Mouse (Mus musculus) granulocyte monocyte progenitor cell, adult 5-6 weeks (primary cell): ENCODE data around the gene Ppfia2. TPM values are rescaled to one million over a fixed set of nuclear protein-coding genes. Genes with fewer than 3 reads are reported as not detected.

Source experiments
- ATAC-seq: replicated peaks from 2 replicates; pipeline ENCODE4 v1.8.0; 2016; ENCODE audit warnings: mild to moderate bottlenecking, moderate TSS enrichment, inconsistent platforms; ENCODE audit not compliant: poor library complexity, severe bottlenecking
- total RNA-seq, 2 experiments: library from RNA; stranded (forward) in 1 of 2; stranded (reverse) in 1 of 2; fragments of 200-712, 200-1000 nt in 1 of 2; fragments of >200 nt in 1 of 2; fragmentation: Nextera tagmentation in 1 of 2; gene quantifications; 2 replicates each; pipeline ENCODE4 v1.2.3; 2014 to 2017

Ppfia2 gene
- total RNA-seq, 2 experiments from 2014 or later: not detected

DNA sequence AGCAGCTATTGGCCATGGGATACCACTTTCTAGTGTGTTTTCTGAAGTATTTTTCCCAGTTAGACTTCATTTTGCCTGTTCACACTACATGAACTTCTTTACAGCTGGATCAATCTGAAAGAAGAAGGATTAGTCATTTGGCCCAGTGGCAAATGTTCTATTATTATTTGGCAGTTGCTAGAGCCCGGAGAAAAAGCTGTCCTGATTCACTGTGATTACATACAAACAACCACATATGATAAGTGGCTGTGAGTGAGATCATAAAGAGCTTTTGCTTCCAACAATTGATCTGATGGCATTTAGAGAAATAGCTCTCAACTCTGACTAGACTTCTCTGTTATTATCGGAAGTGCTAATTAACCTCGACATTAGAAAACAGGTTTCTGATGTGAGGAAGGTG, 440.0 kb downstream of the Ppfia2 start:
- no peak for ATAC-seq

DNA sequence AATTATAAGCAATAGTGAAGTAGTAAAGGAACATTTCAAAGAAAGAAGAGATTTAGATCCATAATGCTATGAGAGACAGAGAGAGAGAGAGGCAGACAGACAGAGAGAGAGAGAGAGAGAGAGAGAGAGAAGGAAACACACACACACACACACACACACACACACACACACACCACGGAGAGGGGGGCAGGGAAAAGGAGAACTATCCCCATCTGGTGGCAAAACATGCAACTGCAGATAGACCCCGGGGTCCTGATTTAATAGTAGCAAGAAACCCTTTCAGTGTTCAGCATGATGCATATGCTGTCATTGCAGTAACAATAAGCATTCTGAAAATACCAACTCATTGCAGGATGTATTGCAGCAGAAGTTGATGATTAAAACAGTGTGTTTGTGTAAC, 442.9 kb downstream of the Ppfia2 start:
- no peak for ATAC-seq

DNA sequence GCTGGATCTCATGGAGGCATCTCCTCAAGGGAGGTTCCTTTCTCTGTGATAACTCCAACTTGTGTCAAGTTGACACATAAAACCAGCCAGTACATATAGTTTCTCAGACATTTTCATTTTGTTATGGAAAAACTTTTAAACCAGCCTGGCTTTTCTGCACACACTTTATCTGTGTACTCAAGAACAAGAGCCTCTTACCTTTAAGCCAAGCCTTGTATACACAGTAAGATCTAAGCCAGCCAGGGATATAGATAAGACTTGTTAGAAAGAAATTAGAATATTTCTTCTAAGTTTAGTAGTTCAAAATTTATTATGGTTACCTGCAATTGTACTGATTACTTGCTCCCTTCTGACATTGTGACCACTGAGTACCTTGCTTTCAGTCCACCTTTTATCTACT, 444.1 kb downstream of the Ppfia2 start:
- no peak for ATAC-seq

DNA sequence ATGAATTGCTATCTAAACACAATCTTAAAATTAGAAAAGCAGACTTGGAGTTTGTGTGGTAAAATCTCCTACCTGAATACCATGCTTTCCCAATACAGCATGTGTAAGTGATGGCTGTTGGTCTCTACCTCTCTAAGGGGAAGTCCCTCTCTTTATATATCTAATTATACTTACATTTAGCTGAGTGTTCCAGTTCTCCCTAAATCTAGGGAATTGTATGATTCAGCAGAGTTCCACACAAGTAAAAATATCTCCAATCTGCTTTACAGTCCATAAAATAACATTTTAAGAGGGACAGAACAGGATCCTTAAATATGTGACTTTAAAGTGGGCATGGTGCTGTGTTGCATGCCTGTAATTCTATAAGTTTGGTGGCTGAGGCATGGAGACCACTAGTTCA, 444.7 kb downstream of the Ppfia2 start:
- no peak for ATAC-seq

DNA sequence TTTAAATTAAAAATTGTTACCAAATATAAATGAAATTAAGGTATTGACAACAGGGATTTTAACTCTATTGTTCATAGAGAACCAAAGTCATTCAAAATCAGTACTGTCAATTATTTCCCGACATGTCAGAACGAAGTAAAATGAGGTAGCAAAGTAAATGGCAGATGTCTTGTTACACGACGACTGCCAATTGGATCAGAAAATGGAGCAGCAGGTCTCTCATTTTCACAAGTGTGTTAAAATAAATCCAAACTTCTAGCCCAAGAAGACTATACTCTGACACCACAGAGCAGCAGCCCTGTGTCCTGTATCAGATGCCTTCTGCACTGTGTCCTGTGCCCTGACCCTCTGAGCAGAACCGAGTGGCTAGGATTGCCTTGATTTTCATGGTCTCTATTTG, 454.2 kb downstream of the Ppfia2 start:
- no peak for ATAC-seq

DNA sequence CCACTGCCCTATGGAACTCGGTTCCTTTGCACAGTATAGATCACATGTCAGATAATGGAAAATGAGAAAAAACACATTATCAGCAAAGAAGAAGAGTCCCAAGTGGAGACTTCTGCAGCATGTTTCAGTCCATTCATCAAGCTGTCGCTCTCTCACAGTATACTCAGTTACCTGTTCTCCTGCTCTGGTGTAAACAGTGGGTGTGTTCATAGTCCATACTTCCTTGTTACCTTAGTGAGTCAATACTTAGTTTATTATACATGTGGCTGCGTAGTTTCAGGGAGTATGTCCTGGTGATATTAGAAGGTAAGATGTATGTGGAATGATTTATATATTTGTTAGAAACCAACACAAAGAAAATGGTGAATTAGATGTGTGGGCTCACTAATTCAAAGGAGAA, 454.7 kb downstream of the Ppfia2 start:
- no peak for ATAC-seq

DNA sequence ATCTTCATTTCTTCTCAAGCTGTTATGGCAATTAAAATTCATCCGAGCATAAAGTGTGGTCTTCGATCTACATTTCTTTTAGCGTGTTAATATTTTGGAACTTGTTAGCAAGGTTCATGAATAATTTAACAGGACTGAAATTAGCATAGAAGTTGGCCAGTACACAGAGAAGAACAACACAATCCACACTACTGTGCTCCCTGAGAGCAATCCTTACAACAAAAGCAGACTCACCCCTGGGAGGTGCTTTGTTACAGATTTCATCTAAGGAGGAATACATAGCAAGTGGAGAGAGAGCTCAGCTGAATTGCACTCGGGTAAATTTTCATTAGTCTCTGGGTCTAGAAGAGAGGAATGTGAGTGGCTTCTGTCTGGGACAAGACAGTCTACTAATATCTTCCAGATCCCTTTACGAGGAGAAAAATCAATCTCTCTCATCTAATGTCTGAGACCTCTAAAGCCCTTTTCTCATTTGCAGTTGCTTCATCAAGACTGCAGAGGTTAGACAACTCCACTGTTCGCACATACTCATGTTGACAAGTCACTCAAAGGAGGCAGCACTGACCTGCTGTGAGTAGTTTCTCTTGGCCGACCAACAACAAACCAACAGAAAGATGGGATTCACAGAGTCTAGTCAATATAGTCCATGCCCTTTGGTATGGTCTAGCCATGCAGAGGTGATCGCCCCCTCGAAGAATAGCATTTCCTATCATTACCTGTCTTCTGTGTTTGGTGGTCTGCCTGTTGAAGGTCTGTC, 458.6 kb downstream of the Ppfia2 start:
- no peak for ATAC-seq

DNA sequence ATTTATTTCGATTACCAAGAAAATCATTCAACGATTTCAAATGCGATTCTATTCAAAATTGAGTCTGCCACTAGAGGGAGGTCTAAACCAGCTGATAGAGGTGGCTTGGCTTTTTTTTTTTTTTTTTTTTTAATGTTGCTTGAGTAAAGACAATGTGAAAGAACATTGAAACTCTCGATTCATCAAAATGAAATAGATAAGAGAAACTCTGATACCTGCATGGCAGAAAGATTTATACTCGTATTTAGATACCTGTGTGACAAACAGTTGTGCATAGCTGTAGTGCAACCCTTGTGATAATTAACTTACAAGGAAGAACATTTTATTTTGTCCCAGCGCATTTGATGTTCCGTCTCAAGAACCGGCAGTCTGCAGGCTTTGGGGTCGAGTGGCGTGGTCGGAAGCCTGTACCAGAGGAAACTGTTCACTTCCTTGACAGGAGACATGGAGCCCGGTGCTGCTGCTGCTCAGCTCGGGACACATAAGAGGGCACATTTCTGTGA, 462.5 kb downstream of the Ppfia2 start:
- ATAC-seq: 0 out of 2 replicates have a peak, but pooled peaks have one; percentile 37

DNA sequence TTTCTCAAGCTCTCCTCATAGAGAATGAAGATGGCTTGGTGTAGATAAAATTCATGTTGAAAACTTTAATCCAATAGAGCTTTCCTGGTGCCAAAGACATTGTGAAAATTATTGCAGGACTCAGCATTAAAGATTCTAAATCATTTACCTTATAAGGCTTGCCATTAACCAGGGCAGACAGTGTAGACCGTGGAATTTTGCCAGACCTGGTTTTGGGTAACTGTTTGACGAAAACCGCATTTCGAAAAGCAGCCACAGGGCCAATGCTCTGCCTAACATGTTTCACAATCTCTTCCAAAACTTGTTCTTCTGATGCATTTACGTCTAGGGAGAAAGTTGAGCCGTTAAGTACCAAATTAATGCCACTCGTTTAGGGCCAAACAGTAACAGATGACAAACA, 466.9 kb downstream of the Ppfia2 start:
- ATAC-seq: no peak

DNA sequence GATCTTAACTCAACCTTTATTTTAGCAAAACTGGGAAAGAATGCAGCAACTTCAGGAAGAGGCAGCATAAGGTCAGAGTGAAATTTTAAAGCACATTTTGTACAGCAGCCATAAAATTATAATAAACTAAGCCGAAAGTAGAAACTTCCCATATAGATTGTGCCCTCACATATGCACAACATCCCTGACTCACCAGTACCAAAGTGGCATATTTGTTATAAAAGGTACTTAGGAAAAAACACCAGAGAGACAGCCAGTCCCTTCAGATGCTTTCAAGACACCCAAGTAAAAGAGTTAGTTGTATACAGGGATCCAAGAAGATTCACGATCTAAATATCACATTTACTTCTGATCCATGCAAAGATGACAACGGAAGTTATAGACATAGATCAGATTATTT, 468.7 kb downstream of the Ppfia2 start:
- ATAC-seq: no peak

DNA sequence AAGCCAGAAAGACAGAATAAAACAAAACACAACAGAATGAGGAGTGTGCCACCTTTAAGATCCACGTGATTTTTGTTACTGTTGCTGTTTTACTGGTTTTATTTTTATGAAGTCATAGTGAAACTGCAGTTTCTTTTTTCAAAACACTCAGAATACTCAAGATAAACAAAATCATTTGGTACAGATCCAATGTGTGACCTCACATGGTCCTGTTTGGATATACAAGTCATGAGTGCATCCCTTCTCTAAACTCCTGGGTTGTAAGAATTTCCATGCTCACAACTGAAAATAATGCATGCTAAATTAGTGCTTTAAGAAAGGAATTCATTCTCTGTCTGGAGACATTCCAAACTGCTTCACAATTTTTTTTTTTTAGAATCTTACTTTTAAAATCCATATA, 469.3 kb downstream of the Ppfia2 start:
- ATAC-seq: no peak

DNA sequence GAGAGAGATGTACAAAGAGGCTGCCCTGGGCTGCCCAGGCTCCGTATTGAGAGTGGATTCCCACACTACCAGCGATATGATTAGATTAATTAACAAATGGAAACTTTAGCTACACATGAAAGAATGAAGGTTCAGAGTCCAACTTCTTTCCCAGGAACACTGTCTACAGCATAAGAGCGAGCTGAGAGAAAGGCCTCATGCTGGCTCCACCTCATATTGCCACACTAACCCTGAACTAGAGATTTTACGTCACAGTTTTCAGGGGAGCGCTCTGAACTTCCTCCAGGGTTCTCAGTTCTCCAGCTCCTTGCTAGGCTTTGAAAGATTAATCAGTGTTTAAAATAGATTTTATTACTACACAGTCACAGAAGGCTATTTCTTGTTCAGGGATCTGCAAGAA, 471.2 kb downstream of the Ppfia2 start:
- no peak for ATAC-seq

DNA sequence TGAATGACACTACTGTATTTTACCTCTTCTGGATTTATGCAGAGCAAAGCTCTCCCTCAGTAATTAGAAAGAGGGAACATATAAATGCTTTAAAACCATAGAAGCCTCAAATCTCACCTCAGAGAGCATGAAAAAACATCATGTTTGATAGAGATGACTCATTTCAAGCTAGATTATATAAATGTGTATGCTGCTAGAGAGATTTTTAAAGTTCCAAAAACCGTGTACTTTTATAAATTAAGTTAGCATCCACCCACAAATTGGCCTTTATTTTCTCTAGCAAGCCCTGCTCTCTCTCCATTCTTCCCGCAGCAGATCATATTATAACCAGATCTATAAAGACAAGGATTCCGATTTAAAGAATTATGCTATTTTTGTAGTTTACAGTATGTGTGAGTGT, 488.9 kb downstream of the Ppfia2 start:
- no peak for ATAC-seq

DNA sequence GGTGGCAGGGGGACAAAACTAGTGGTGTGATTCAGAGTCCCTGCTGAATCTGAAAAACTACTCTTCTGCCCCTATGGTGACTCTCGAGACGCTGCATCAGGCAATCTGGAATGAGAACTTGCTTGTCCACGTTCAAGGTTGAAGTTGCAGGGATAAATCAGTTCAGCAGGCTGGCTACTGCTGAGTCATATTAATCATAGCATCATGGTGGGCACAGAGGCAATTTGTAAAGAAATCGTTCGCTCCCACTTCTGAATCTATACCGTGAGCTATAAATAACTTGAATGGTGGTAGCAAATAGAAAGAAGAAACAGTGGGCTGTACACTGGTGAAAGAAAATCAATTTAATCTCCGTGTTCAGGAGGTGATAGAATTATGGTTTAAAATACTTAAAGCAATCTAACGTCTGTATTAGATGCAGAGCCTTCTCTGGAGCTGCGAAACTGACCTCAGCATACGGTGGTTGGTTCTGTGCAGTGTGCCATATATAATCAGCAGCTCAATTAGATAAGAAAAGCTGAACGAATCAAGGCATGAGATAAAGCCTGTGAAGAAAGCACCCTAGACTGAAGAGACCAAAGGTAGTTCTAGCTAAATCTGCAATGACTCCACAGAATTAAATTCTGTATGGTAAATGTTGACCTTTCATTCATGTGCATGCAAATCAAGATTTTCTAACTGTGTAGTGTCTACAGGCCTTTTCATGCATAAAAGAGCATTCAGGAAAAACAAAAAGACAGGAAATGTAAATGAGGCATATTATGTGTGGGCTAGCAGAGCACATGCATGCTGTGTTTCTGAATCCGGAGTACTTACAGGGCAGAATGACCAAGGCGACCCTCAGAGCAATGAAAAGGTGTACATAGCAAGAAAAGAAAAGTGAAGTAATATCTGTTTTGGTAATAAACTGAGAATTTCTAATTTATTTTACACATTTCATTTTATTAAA, 505.3 kb downstream of the Ppfia2 start:
- no peak for ATAC-seq
